Mouse (Mus musculus): ENCODE data around the gene Sox6.

GRCm38 (mm10) chr7:115888120-115888519 lies 150.5 kb downstream of the Sox6 start:
- no peak for TF ChIP-seq POLR2A (IDR thresholded peaks at IDR 0.05; ENCODE audit: borderline replicate concordance, extremely low read depth, low read depth, low read length)
- TF ChIP-seq CTCF (IDR thresholded peaks at IDR 0.05; ENCODE audit: insufficient read depth, low read length): no peak

Data from lung, adult 2 months (tissue).